Mouse (Mus musculus) gastrocnemius, adult 2 months (tissue): ENCODE results near the gene Zfp936. TPM values are rescaled to one million over a fixed set of nuclear protein-coding genes. Genes with fewer than 3 reads are reported as not detected.
"Not testable (repeated sequence)": the region's sequence is repeated elsewhere in the genome, so short reads cannot be mapped to it uniquely, and the experiment has no call there.

Experiments
- DNase-seq: peaks from one replicate; pipeline ENCODE4 v3.0.0; 2022
- H3K27ac ChIP-seq: fragments of 200-600 bp; 2 replicates; pipeline ENCODE4 v1.8.1; 2022; ENCODE audit warnings: mild to moderate bottlenecking
- H3K4me3 ChIP-seq: fragments of 200-600 bp; 2 replicates; pipeline ENCODE4 v1.8.1; 2022; ENCODE audit warnings: mild to moderate bottlenecking, moderate library complexity
- CTCF ChIP-seq: fragments of 200-600 bp; IDR thresholded peaks from 2 replicates; pipeline ENCODE4 v1.8.1; 2022; ENCODE audit warnings: antibody characterized with exemption, mild to moderate bottlenecking, moderate library complexity
- intact Hi-C: fragments of 180-260 bp; cut with DNase I; formaldehyde crosslinking; loops from one replicate; pipeline ENCODE4 v1.15.1; 2025
- long read RNA-seq, 2 experiments: library from polyadenylated mRNA; stranded (forward); transcript quantifications; one replicate each; pipeline ENCODE4 v2.0.0; 2021
- microRNA-seq: library from miRNA; unstranded; fragments of <30 nt; microRNA quantifications from one replicate; pipeline ENCODE4 v1.2.0, GENCODE M21; 2021
- total RNA-seq, 2 experiments: library from RNA; stranded (reverse); gene quantifications; 2 replicates each; pipeline ENCODE4 v1.2.3; 2021

The Zfp936 gene
- not detected for total RNA-seq
- long read RNA-seq, experiment 1 = 0 reads
- long read RNA-seq, experiment 2 = 0 reads

DNA sequence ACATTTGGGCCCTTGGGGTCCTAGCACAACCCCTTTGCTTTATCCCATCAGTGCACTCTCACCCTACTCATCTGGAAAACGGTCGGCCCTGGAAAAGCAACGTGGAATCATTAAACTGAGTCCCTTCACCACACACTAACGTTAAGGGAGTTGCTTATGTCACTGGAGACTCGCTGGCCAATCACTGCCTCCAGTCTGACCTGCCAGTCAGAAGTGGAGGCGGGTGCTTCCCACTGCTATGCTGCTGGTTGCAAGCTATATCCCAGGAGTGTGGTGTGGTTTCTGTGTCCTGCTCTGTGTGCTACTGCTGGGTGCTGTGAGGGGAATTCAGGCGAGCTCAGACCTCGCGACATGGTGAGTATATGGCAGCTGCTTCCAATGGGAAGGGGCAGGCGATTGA, at the start of gene Zfp936:
TSS of gene Zfp936 (plus strand) at position 301 of the 400 bp plus-strand sequence.
- H3K4me3 ChIP-seq, DNase-seq, intact Hi-C loops, H3K27ac ChIP-seq: not testable (repeated sequence)

DNA sequence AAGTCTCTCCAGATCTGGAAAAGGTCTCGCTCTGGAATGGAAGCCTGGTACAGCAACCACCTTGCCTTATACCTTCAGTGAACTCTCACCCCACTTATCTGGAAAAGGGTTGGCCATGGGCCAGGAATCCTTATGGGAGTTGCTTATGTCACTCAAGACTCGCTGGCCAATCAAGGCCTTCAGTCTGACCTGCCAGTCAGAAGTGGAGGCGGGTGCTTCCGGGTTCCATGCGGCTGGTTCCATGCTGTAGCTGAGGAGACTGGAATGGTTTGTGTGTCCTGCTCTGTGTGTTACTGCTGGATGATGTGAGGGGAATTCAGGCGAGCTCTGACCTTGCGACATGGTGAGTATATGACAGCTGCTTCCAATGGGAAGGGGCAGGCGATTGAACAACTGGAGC, 36.2 kb upstream of the Zfp936 start:
- no peak for DNase-seq
- H3K27ac ChIP-seq = no peak overlapping the region
- intact Hi-C loops = no loop called here
- no peak overlapping the region for H3K4me3 ChIP-seq
- TF ChIP-seq CTCF = no peak

DNA sequence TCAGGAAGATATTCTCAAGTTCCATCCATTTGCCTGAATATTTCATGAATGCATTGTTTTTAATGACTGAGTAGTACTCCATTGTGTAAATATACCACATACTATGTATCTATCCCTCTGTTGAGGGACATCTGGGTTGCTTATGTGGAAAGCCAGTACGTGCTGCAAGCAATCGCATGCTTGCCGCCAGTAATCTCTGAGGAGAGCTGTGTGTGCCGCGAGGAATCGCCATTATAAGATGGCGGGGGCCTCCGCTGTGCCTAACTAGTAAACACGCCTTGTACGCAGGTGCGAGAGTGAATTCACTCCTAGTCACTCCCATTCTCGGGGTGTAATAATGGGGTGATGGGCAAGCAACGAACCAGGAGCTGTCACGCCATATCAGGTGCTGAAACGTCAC, 14.7 kb downstream of the Zfp936 start:
- intact Hi-C loops, DNase-seq, H3K27ac ChIP-seq, H3K4me3 ChIP-seq: not testable (repeated sequence)

DNA sequence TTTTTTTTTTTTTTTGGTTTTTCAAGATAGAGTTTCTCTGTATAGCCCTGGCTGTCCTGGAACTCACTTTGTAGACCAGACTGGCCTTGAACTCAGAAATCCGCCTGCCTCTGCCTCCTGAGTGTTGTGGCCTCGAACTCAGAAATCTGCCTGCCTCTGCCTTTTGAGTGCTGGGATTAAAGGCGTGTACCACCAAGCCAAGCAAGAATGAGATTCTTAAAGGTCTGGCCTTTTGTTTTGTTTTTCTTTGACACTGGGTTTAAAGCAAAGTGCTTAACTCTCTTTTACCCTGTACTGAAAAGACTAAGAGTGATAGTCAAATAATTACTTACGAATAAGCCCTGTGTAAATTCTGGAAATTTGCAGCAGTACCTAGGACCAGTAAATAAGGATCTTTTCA, 50.1 kb downstream of the Zfp936 start:
- H3K4me3 ChIP-seq, H3K27ac ChIP-seq, intact Hi-C loops, DNase-seq: not testable (repeated sequence)

DNA sequence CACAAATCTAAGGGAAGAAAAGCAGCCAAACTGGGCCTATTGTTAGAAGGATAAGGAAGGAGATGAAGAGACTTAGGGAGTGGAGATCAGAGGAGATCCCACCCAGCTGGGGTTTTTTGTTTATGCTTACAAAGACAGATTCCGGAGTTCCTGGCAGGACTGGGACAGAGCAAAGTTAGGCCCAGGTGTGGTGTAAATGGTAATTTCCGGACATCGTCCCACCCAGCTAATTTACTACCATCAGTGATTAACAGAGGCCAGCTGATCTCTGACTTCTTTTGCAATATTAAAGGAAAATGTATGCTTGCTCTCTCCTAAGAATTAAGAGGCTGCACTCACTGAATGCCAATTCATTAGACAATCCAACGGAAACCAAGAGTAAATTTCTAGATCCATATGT, 53.1 kb downstream of the Zfp936 start:
- intact Hi-C loops, H3K27ac ChIP-seq, H3K4me3 ChIP-seq, DNase-seq: not testable (repeated sequence)

DNA sequence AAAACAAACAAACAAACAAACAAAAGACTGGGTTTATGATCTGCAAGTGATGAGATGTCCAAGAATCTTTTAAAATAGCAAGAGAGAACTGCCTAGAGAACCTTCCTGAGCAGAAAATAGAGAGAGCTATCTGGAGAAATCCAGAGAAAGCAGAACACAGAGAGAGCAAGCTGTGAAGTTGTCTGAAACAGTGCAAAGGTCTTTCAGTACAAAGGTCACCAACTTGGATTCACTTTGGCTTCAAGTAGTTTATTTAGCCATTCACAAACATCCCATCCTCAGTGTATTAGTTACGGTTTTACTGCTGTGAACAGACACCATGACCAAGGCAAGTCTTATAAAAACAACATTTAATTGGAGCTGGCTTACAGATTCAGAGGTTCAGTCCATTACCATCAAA, 53.8 kb downstream of the Zfp936 start:
- H3K27ac ChIP-seq, H3K4me3 ChIP-seq, intact Hi-C loops: not testable (repeated sequence)

DNA sequence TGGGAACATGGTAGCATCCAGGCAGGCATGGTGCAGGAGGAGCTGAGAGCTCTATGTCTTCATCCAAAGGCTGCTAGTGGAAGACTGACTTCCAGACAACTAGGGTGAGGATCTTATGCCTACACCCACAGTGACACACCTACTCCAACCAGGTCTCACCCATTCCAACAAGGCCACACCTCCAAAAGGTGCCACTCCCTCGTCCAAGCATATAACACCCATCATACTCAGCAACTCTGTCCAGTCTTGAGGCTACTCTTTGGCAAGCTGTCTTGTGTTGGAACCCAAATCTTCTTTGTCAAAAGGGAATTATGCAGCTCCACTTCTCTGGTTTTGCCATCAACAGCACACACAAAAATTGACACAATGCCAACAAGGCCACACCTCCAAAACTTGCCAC, 54.2 kb downstream of the Zfp936 start:
- H3K4me3 ChIP-seq, intact Hi-C loops: not testable (repeated sequence)

More for the DNA sequence above, 53.8 kb downstream of the Zfp936 start:
- DNase-seq = not testable (repeated sequence)

DNA sequence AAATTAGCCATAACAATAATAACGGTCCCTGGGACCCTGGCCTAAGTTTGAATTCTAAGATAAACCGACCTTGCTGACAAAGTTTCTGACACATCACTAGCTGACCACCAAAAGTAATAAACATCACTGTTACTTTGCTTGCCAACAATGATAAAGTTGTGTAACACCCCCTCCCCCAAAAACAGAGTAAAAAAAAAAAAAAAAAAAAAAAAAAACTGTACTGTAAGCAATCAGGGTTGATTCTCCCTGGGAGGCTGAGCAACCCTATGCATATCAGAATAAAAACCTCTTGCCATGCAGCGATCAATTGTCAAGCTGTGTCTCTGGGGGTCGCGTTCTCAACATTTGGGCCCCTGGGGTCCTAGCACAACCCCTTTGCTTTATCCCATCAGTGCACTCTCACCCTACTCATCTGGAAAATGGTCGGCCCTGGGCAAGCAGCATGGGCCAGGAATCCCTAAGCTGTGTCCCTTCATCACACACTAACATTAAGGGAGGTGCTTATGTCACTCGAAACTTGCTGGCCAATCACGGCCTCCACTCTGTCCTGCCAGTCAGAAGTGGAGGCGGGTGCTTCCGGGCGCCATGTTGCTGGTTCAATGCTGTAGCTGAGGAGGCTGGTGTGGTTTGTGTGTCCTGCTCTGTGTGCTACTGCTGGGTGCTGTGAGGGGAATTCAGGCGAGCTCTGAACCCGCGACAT, 63.1 kb downstream of the Zfp936 start:
- intact Hi-C loops = no loop called here
- Histone ChIP-seq H3K4me3 (no peak overlapping the region), H3K27ac (no peak overlapping the region)
- DNase-seq = no peak
- TF ChIP-seq CTCF = no peak

More for the DNA sequence above, 54.2 kb downstream of the Zfp936 start:
- not testable (repeated sequence) for DNase-seq, H3K27ac ChIP-seq

DNA sequence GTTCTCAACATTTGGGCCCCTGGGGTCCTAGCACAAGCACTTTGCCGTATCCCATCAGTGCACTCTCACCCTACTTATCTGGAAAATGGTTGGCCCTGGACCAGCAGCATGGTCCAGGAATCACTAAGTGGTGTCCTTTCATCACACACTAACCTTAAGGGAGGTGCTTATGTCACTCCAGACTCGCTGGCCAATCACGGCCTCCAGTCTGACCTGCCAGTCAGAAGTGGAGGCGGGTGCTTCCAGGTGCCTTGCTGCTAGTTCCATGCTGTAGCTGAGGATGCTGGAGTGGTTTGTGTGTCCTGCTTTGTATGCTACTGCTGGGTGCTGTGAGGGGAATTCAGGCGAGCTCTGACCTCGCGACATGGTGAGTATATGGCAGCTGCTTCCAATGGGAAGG, 99.8 kb downstream of the Zfp936 start:
- intact Hi-C loops, H3K27ac ChIP-seq, H3K4me3 ChIP-seq: not testable (repeated sequence)
- DNase-seq = peak; percentile 17

Small RNA genes within 50 kb of the gene (microRNA-seq; reads per million reads assigned to microRNA genes)
- gene Gm22707 = not detected

Other genes starting within 250 kb of the Zfp936 start
- under 1 TPM; 0.05 to 0.08 TPM for gene Gm2381, start 247.0 kb upstream of the Zfp936 start, total RNA-seq
- not detected for gene Vmn2r63, start 180.4 kb upstream of the Zfp936 start, total RNA-seq
- not detected for gene Gm9268, start 95.5 kb upstream of the Zfp936 start, total RNA-seq
- gene Zfp715, start 199.1 kb downstream of the Zfp936 start, total RNA-seq = 1 to 10 TPM; 6.6 to 8.3 TPM
- gene Siglecf, start 237.1 kb downstream of the Zfp936 start, total RNA-seq = not detected